Mouse (Mus musculus) G1E (cell line): Measurements from ENCODE around the gene Rhox3g.
"Not testable (repeated sequence)": the region's sequence is repeated elsewhere in the genome, so short reads cannot be mapped to it uniquely, and the experiment has no call there.

ENCODE experiments used
- CTCF ChIP-seq: IDR thresholded peaks from 2 replicates; pipeline ENCODE4 v1.5.1; 2012; ENCODE audit warnings: low read depth, low read length, inconsistent platforms, mixed read lengths
- GATA1 ChIP-seq: IDR thresholded peaks from 2 replicates; pipeline ENCODE4 v1.6.1; 2012; ENCODE audit warnings: borderline replicate concordance, low read length, inconsistent platforms, mixed read lengths

DNA sequence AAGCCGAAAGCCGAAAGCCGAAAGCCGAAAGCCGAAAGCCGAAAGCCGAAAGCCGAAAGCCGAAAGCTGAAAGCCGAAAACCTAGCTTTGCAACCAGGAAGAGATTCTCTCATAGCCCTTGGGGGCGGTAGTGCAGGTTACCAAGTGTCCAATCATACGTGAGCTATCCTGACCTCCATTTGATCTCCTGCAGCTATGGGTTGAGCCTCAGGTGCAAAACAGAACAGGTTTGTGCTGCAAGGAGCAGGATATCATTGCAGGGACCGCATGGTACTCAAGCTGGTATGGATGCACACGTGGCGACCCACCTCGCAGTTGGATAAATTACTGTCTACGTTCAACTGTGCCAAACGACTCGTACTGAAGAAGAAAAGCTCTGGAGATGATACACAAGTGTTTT lies 20.8 kb downstream of the Rhox3g start, which contains the start of gene Rhox4f:
- TF ChIP-seq CTCF, GATA1: not testable (repeated sequence)
